Mouse (Mus musculus) inflammation-experienced regulatory T-cells (primary cell): ENCODE data around the gene Slco1a5. TPM values are rescaled to one million over a fixed set of nuclear protein-coding genes. Genes with fewer than 3 reads are reported as not detected.

Experiments
- polyA plus RNA-seq, 2 experiments: library from polyadenylated mRNA; unstranded; fragments of 100-300 nt; shearing (Covaris generic); gene quantifications; one replicate each; pipeline ENCODE4 v1.2.1; 2017

Gene Slco1a5
- polyA plus RNA-seq: not detected

GRCm38 (mm10) chr6:142322881-142323280 is at the start of gene Slco1a5:
Gene Slco1a5 (minus strand): TSS chr6:142322981.

GRCm38 (mm10) chr6:142345440-142346038 is 22.8 kb upstream of the Slco1a5 start, which contains the start of gene Pyroxd1:
Gene Pyroxd1 (plus strand): TSS chr6:142345654.

GRCm38 (mm10) chr6:142298098-142298497 is 24.7 kb downstream of the Slco1a5 start, which contains the start of gene Iapp:
Gene Iapp (plus strand): TSS chr6:142298423.

GRCm38 (mm10) chr6:142208421-142208820 is 114.4 kb downstream of the Slco1a5 start, which contains the start of gene Slco1a6:
Gene Slco1a6 (minus strand): TSS chr6:142208521.

Other genes starting within 250 kb of the Slco1a5 start
- 1 to 10 TPM in 1 of 2 experiments, under 1 TPM in 1; 0.43 to 1.5 TPM for gene Slco1a6, start 114.5 kb downstream of the Slco1a5 start, polyA plus RNA-seq
- gene Iapp, start 24.6 kb downstream of the Slco1a5 start, polyA plus RNA-seq: under 1 TPM in 1 of 2 experiments, not detected in 1; 0.61 TPM
- 10 to 100 TPM; 20.9 to 22.7 TPM for gene Pyroxd1, start 22.7 kb upstream of the Slco1a5 start, polyA plus RNA-seq
- 10 to 100 TPM; 44.4 to 59.4 TPM for gene Recql, start 64.1 kb upstream of the Slco1a5 start, polyA plus RNA-seq
- 10 to 100 TPM; 17.1 to 22.8 TPM for gene Golt1b, start 64.2 kb upstream of the Slco1a5 start, polyA plus RNA-seq
- 1 to 10 TPM in 1 of 2 experiments, not detected in 1; 1.1 TPM for gene Spx, start 90.5 kb upstream of the Slco1a5 start, polyA plus RNA-seq
- gene Gys2, start 150.1 kb upstream of the Slco1a5 start, polyA plus RNA-seq: under 1 TPM in 1 of 2 experiments, not detected in 1; 0.34 TPM
- 100 to 1,000 TPM; 104 to 108 TPM for gene Ldhb, start 185.0 kb upstream of the Slco1a5 start, polyA plus RNA-seq
- 1 to 10 TPM in 1 of 2 experiments, under 1 TPM in 1; 0.11 to 1.4 TPM for gene Kcnj8, start 248.6 kb upstream of the Slco1a5 start, polyA plus RNA-seq